Mouse (Mus musculus) liver, embryonic 13.5 days (tissue): ENCODE results near the gene BC029722. TPM values are rescaled to one million over a fixed set of nuclear protein-coding genes. Genes with fewer than 3 reads are reported as not detected.
"Not testable (repeated sequence)": the region's sequence is repeated elsewhere in the genome, so short reads cannot be mapped to it uniquely, and the experiment has no call there.

Experiments
- ATAC-seq: fragments of 200-750 bp; cut with Nextera tagmentation; 2 replicates; pipeline ENCODE4 v1.8.0; 2017; ENCODE audit warnings: low read depth, mild to moderate bottlenecking, moderate number of reproducible peaks, moderate library complexity
- DNase-seq: peaks from one replicate; pipeline ENCODE4 v3.0.0; 2022
- H3K27ac ChIP-seq: fragments of 300-500 bp; sonication (generic); 2 replicates; pipeline ENCODE4 v1.5.1; 2015; ENCODE audit warnings: moderate library complexity, mild to moderate bottlenecking, inconsistent platforms
- H3K27me3 ChIP-seq: fragments of 300-500 bp; sonication (generic); 2 replicates; pipeline ENCODE4 v1.6.1; 2015; ENCODE audit warnings: mild to moderate bottlenecking, inconsistent platforms
- H3K36me3 ChIP-seq: fragments of 300-500 bp; sonication (generic); 2 replicates; pipeline ENCODE4 v1.6.1; 2015; ENCODE audit warnings: mild to moderate bottlenecking, inconsistent platforms
- H3K4me1 ChIP-seq: fragments of 300-500 bp; sonication (generic); replicated peaks from 2 replicates; pipeline ENCODE4 v1.6.1; 2015; ENCODE audit warnings: inconsistent platforms
- H3K4me2 ChIP-seq: fragments of 300-500 bp; sonication (generic); 2 replicates; pipeline ENCODE4 v1.6.1; 2015; ENCODE audit warnings: inconsistent platforms, mild to moderate bottlenecking, moderate library complexity
- H3K4me3 ChIP-seq: fragments of 300-500 bp; sonication (generic); replicated peaks from 2 replicates; pipeline ENCODE4 v1.5.1; 2015; ENCODE audit warnings: mild to moderate bottlenecking, inconsistent platforms
- H3K9ac ChIP-seq: fragments of 300-500 bp; sonication (generic); 2 replicates; pipeline ENCODE4 v1.6.1; 2015; ENCODE audit warnings: mild to moderate bottlenecking, inconsistent platforms
- H3K9me3 ChIP-seq: fragments of 300-500 bp; sonication (generic); replicated peaks from 2 replicates; pipeline ENCODE4 v1.6.1; 2016; ENCODE audit warnings: inconsistent platforms
- WGBS: fragments of 180-500 bp; shearing (Covaris S2); methylation state at CpG from one replicate; pipeline ENCODE4 v1.1.7; 2015; ENCODE audit not compliant: insufficient replicate concordance; 5-methylcytosine and 5-hydroxymethylcytosine counted together
- polyA plus RNA-seq: library from polyadenylated mRNA; unstranded; fragments of >200 nt; fragmentation: Nextera tagmentation; extraction: Ambion mirVana; gene quantifications from 2 replicates; pipeline ENCODE4 v1.2.1, GENCODE M21; 2015

Gene BC029722
- polyA plus RNA-seq, 1 experiment from 2014 or later = 5.7 TPM

DNA sequence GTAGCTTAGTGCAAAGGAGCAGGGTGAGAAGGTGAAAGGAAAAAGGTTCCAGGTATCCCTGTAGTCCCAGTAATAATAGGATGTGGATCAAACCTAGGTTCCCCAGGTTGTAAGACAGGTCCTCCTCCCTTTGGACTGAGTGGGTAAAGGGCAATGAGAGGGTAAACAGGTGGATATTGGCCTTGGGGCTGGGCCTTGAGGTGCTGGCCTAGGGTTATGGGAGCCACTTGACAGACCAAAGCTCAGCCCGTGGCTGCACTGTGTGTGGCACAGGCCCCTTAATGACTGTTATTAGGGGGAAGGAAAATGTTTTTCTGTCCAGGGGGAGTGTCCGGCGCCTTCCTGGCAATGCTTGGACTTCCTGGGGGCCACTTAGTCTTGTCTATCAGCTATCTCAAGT, 18.7 kb upstream of the BC029722 start:
- no peak overlapping the region for H3K27ac ChIP-seq
- H3K4me2 ChIP-seq = no peak overlapping the region
- no peaks in the 10 kb centered on the region for H3K9me3 ChIP-seq
- H3K27me3 ChIP-seq = peaks cover 13% of the 10 kb centered on the region; the same call in 1 of the 2 replicates
- WGBS = 66% methylated on average over 3 of the region's 3 CpGs
- no peaks in the 10 kb centered on the region for H3K4me1 ChIP-seq
- H3K9ac ChIP-seq = no peak overlapping the region
- H3K4me3 ChIP-seq = no peak overlapping the region
- DNase-seq (no peak), ATAC-seq (no peak)
- no peaks in the 10 kb centered on the region for H3K36me3 ChIP-seq

DNA sequence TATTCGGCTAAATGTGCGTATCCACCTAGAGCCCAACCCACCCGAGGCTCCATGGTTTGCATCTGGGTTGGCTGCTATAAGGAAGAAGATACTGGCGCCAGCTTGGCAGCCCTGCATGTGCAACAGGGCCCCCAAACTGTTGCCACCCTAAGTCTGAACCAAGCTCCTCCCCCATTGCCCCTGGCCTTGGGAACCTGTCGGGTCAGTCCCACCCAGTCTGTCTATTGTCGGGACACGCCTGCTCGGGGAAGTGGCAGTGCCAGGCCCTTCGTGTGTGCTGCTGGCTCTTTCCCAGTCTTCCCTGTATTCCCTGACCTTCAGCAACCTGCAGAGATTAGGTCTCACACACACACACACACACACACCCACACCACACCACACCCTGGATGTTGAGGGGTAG, 15.5 kb upstream of the BC029722 start, which contains the start of gene Fam83c:
Gene Fam83c (minus strand): TSS at position 123 of the 400 bp plus-strand sequence.
- no peaks in the 10 kb centered on the region for H3K36me3 ChIP-seq
- no peak within 1 kb of the TSS for H3K4me3 ChIP-seq
- H3K27me3 ChIP-seq = 0 out of 2 replicates have a peak, but pooled peaks cover 10% of the 10 kb centered on the region
- ATAC-seq (no peak), DNase-seq (no peak)
- H3K27ac ChIP-seq = no peak within 1 kb of the TSS
- H3K4me1 ChIP-seq = 0 out of 2 replicates have a peak, but pooled peaks cover 3% of the 10 kb centered on the region
- no peaks in the 10 kb centered on the region for H3K9me3 ChIP-seq
- 64% methylated on average over 9 of the region's 9 CpGs for WGBS
- H3K4me2 ChIP-seq = no peak within 1 kb of the TSS
- H3K9ac ChIP-seq = no peak within 1 kb of the TSS

GRCm38 (mm10) chr2:155832087-155832486, 12.9 kb upstream of the BC029722 start:
- H3K4me3 ChIP-seq, H3K9me3 ChIP-seq, DNase-seq, H3K27ac ChIP-seq, ATAC-seq, H3K9ac ChIP-seq, H3K36me3 ChIP-seq, H3K27me3 ChIP-seq, H3K4me2 ChIP-seq: not testable (repeated sequence)
- H3K4me1 ChIP-seq = peaks cover 14% of the 10 kb centered on the region
- WGBS = 44% methylated on average over 1 of the region's 1 CpGs

DNA sequence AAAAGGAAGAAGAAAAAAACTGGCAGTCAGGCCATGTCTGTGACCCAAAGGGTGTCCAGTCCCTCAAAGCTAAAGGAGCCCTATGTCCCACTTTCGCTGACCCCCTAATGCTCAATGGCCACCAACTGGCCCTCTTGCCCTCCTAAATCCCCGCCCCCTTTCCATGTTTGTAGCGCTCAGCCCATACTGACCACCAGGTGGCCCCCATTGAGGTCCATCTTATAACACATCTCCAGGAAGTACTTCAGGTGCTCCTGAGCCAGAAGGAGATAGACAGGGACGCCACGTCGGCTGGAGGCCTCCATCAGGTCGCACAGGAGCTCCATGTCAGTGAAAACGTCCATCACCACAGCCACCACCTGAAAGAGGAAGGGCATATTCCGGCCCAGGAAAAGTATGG, 12.1 kb upstream of the BC029722 start:
- H3K27me3 ChIP-seq = 0 out of 2 replicates have a peak, but pooled peaks cover 10% of the 10 kb centered on the region
- H3K9ac ChIP-seq = no peak overlapping the region
- ATAC-seq (no peak), DNase-seq (no peak)
- no peaks in the 10 kb centered on the region for H3K9me3 ChIP-seq
- H3K27ac ChIP-seq = no peak overlapping the region
- no peak overlapping the region for H3K4me2 ChIP-seq
- H3K4me3 ChIP-seq = no peak overlapping the region
- 44% methylated on average over 9 of the region's 9 CpGs for WGBS
- H3K4me1 ChIP-seq = peaks cover 18% of the 10 kb centered on the region
- H3K36me3 ChIP-seq = no peaks in the 10 kb centered on the region

- no peak overlapping the region for H3K4me3 ChIP-seq
- no peaks in the 10 kb centered on the region for H3K36me3 ChIP-seq
- no peak overlapping the region for H3K4me2 ChIP-seq
- DNase-seq (no peak), ATAC-seq (no peak)
- H3K9me3 ChIP-seq = no peaks in the 10 kb centered on the region
- no peak overlapping the region for H3K9ac ChIP-seq
- no peak overlapping the region for H3K27ac ChIP-seq
- H3K4me1 ChIP-seq = peaks cover 18% of the 10 kb centered on the region
- H3K27me3 ChIP-seq = 0 out of 2 replicates have a peak, but pooled peaks cover 10% of the 10 kb centered on the region
- WGBS = 83% methylated on average over 8 of the region's 8 CpGs
These were observed 11.6 kb upstream of the BC029722 start for GRCm38 (mm10) chr2:155830841-155831240.

- ATAC-seq (peak; percentile 91), DNase-seq (peak; percentile 71)
- WGBS = 1% methylated on average over 27 of the region's 27 CpGs
- peak within 1 kb of the TSS; percentile 88 for H3K27ac ChIP-seq
- peak within 1 kb of the TSS; percentile 86 for H3K4me2 ChIP-seq
- H3K36me3 ChIP-seq = peaks cover 24% of the 10 kb centered on the region
- peaks cover 28% of the 10 kb centered on the region for H3K4me1 ChIP-seq
- peak within 1 kb of the TSS; percentile 85 for H3K4me3 ChIP-seq
- H3K9ac ChIP-seq = peak within 1 kb of the TSS; percentile 88
- H3K27me3 ChIP-seq = no peaks in the 10 kb centered on the region
- H3K9me3 ChIP-seq = no peaks in the 10 kb centered on the region
These were observed 7.6 kb upstream of the BC029722 start, which contains the start of gene Eif6 for GRCm38 (mm10) chr2:155826630-155827424. Gene Eif6, minus strand, starts transcription at chr2:155826925.

- H3K36me3 ChIP-seq = peaks cover 31% of the 10 kb centered on the region
- H3K4me1 ChIP-seq = peaks cover 28% of the 10 kb centered on the region
- no peaks in the 10 kb centered on the region for H3K9me3 ChIP-seq
- ATAC-seq = peak; percentile 19
- no peaks in the 10 kb centered on the region for H3K27me3 ChIP-seq
- peak overlapping the region; percentile 85 for H3K4me3 ChIP-seq
- H3K9ac ChIP-seq = peak overlapping the region; percentile 88
- WGBS = 1% methylated on average over 52 of the region's 52 CpGs
- H3K27ac ChIP-seq = peak overlapping the region; percentile 88
- H3K4me2 ChIP-seq = peak overlapping the region; percentile 86
- peak; percentile 22 for DNase-seq
These were observed 6.8 kb upstream of the BC029722 start for GRCm38 (mm10) chr2:155825904-155826629.

GRCm38 (mm10) chr2:155823722-155824121, 4.5 kb upstream of the BC029722 start:
- Histone ChIP-seq H3K4me1 (peaks cover 42% of the 10 kb centered on the region), H3K27me3 (no peaks in the 10 kb centered on the region), H3K4me3 (no peak overlapping the region), H3K9ac (no peak overlapping the region), H3K36me3 (peaks cover 49% of the 10 kb centered on the region), H3K4me2 (no peak overlapping the region), H3K9me3 (no peaks in the 10 kb centered on the region), H3K27ac (no peak overlapping the region)
- 86% methylated on average over 8 of the region's 8 CpGs for WGBS
- DNase-seq (no peak), ATAC-seq (no peak)

GRCm38 (mm10) chr2:155820779-155821178, 1.6 kb upstream of the BC029722 start:
- 83% methylated on average over 5 of the region's 5 CpGs for WGBS
- Histone ChIP-seq H3K9ac (no peak overlapping the region), H3K27me3 (no peaks in the 10 kb centered on the region), H3K4me1 (peaks cover 41% of the 10 kb centered on the region), H3K36me3 (peaks cover 49% of the 10 kb centered on the region), H3K9me3 (no peaks in the 10 kb centered on the region), H3K4me3 (no peak overlapping the region), H3K4me2 (no peak overlapping the region), H3K27ac (peak overlapping the region; percentile 72; the same call in 1 of the 2 replicates)
- DNase-seq (no peak), ATAC-seq (no peak)

DNA sequence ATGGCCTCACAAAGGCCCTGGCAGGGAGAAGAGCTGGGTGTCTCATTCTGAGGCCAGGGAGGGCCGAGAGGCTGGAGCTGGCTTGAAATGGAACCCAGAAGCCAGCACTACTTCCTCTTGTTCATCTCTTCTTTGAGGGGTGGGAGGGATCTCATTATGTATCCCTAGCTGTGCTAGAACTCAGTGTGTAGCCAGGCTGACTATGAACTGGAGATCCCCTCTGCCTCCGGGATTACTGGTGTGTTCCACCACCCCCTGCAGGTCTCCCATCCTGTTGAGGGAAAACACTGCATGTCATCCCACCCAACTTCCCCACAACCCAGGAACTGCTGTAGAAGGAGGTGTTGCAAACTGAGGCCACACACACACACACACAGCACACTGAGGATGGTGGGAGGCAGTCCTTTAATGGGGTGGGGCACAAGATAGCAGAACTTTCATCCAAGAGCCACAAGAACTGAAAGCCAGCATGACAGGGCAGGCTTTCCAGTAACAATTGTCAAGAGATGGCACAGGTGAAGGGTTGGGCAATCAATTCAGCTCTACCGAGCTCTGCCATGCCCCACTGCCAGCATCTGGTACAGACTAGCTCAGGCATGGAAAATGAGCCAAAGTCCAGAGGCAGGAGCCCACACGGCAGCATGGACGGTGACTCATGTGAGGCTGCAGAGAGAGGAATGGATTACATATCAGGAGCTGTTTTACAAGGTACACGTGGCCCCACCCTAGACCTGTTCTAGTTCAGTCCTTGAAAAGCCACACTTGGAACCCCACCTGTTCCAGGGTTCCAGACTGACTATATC, 424 bp upstream of the BC029722 start:
- Histone ChIP-seq H3K27ac (peak overlapping the region; percentile 72), H3K4me3 (peak overlapping the region; percentile 82; the same call in 1 of the 2 replicates), H3K4me2 (peak overlapping the region; percentile 89), H3K36me3 (peaks cover 49% of the 10 kb centered on the region), H3K9me3 (no peaks in the 10 kb centered on the region), H3K4me1 (peaks cover 32% of the 10 kb centered on the region), H3K9ac (0 out of 2 replicates have a peak overlapping the region, but pooled peaks have one; percentile 22), H3K27me3 (no peaks in the 10 kb centered on the region)
- DNase-seq (no peak), ATAC-seq (no peak)
- 62% methylated on average over 6 of the region's 6 CpGs for WGBS
